Mouse (Mus musculus): ENCODE data around the gene Skor1. TPM values are rescaled to one million over a fixed set of nuclear protein-coding genes. Genes with fewer than 3 reads are reported as not detected.

The Skor1 gene
- total RNA-seq, 2 experiments from 2014 or later = 0.06 to 0.10 TPM

DNA sequence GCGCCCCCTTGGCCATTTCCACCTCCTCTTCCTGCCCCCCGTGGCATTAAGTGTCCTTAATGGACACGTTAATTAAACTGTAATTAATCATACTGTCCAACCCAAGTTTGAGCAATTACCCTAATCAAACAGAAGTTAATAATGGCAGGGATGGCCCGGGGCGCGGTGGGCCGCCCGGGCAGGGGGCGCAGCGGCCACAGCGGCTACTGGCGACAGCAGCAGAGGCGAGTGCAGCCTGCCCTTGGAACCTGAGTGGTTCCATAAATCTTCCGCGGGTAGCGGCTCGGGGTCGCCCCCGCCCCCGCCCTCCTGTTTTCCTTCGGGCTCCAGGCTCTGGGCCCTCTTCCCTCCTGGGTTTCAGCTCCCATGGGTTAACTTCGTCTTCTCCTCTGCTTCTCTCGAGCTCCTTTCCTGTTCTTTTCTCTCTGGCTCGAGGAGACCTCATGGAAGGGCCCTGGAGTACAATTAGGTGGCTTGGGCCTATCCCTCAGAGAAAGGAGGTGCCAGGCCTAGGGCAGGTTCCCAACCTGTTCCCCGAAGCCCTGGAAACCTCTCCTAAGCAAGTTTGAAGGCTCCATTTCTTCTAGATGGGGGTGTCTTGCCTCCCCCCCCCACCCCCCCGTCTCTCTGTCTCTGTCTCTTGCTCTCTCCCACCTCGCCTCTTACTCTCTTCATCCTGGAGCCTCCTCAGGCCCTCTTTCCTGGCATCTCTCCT is 1.5 kb upstream of the Skor1 start:
- DNase-seq (ENCODE audit: low spot score in 2 of 2) = no peak

DNA sequence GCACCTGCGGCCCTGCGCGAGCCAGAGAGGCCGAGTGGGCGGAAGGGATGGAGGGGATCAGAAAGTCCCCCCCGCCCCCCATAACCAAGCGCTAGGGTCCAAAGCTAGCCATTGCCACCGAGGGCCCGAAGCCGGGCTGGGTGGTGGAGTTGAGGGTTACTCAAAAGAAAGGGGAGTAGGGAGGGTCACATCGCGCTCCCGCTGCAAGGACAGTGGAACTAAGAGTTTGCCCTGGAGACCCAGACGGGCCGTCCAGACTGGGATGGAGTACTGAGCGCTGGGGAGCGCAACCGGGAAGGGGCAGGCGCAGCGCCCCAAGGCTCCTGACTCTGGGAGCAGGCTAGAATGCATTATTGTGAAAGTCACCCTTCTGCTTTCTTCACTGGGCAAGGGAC is 608 bp upstream of the Skor1 start:
- DNase-seq (ENCODE audit: low spot score in 2 of 2) = no peak

DNA sequence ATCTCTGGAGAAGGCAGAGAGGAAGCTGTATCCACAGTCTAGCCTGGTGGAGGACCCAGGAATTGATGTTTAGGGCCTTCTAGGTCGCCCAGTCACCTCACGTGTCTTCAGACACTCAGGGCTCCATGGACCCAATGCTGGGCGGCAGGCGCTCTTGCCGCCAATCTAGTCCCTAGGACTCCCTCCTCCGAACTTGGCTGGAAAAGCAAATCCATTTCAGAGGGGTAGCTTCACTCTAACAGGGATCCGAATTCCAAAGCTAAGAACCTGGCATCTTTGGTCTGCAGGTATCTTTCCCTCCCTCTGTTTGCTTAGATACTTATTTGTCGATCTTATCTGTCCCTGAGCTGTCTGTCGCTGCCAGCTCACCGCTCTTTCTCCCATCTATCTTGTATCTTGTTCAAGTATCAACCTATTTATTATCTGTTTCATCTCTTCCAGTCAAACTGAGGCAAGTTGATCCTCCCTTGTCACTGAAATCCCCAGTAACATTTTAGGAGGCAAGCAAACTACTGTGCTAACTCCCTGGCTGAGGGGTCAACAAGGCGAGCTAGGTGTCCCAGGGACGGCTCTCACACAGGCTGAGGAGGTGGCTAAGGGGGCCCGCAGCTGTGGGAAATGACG is 863 bp downstream of the Skor1 start:
- no peak for DNase-seq (ENCODE audit: low spot score in 2 of 2)

DNA sequence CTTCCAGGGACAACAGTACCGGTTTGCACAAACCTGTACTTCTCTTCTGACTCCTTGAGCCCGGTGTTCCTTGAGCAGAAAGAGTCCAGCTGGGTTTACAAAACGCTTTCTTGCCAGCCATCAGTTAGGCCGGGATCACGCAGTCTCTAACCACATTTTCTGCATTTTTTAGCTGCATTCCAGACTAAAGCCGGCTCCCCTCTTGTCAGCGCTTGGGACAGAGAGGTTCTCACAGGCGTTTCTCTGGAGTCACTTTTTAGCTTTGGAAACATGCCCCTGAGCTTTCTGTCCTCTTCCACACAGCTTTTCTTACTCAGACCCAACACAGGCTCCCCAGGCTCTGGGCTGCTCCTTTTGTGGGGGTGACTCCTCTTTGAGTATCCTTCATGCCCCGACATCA is 1.5 kb downstream of the Skor1 start:
- no peak for DNase-seq (ENCODE audit: low spot score in 2 of 2)

DNA sequence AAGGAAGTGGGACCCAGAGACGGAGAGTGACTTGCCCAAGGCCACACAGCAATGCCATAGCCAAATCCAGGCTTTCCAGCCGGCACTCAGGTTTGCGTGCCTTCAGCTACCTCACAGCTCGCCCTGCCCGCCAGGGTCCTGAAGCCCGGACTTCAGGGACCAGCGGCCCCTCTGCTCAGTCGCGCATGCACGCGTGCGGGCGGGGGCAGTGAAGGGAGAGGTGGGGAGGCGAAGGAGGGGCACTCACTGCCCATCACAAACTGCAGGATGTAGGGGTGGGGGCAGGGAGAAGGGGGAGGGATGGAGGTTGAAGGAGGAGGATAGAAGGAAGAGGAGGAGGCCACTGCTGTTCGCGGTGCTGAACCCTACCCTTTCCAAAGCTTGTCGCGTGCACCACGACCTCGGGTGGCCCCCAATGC is 1.9 kb downstream of the Skor1 start:
- DNase-seq (ENCODE audit: low spot score in 2 of 2) = no peak

DNA sequence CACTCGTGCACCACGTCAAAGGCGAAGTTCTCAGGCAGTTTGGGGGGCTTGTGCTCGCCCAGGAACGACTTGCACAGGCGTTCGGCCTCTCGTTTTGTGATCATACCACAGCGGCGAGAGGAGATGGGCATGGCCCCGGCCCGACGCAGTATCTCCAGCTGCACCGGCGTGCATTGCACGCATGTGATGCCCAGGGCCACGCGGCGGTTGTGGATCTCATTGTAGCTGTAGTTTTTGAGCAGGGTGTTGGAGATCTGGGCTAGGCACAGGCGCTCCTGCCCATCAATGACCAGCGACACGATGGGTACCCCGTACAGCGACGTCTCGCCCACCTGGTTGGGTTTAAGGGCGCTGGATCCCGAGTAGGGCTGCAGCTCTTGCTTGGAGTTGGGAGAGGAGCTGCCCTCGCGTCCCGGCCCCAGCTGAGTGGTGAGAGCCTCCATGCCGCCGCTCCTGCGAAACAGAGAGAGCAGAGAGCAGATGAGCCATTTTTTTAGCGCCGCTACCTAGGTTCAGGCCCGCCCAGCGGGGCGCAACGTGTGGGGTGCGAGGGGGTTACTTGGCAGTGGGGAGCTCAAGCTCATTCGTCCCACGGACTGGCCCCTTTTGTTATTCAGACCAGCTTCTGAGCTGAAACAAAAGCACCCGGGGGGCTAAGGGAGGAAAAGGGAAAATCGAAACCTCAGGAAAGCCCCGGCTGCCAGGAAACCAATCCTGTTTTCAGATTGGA is 2.5 kb downstream of the Skor1 start:
- DNase-seq (ENCODE audit: low spot score in 2 of 2) = no peak

DNA sequence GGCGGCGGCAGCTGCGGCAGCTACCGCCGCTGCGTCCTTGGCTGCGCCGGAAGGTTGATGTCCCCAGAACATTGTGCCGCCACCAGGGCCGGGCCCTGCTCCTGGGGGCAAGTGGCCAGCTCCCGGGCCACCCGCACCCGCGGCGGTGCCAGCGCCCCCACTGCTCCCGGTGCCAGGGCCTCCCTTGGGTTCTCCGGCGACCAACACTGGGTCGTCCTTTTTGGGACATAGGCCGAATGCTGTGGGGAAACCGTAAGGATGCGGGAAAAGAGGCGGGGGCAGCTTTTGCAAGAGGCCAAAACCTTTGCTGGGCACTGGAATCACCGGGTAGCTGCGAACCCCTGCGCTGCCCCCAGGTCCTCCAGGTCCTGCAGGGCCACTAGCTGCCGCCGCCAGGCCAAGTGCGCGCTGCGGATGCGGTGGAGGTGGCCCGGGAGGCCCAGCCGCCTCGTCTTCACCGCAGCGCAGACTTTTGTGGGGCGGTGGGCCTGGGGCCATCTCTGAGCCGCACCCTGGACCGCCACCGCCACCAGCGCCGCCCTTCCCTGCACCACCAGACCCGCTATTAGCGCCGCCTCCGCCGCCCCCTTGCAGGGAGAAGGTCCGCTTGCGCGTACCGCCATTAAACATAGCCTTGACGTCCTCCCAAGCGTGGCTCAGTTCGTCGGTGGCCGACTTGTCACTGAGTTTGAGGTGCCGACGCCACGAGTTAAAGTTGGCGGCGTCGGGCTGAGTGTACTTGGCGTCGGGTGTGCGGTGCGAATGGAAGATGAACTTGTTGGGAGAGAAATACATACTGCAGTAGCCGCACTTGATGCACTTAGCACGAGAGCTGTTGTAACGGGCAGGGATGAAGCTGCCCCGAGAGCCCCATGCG is 3.3 kb downstream of the Skor1 start:
- DNase-seq (ENCODE audit: low spot score in 2 of 2) = no peak

DNA sequence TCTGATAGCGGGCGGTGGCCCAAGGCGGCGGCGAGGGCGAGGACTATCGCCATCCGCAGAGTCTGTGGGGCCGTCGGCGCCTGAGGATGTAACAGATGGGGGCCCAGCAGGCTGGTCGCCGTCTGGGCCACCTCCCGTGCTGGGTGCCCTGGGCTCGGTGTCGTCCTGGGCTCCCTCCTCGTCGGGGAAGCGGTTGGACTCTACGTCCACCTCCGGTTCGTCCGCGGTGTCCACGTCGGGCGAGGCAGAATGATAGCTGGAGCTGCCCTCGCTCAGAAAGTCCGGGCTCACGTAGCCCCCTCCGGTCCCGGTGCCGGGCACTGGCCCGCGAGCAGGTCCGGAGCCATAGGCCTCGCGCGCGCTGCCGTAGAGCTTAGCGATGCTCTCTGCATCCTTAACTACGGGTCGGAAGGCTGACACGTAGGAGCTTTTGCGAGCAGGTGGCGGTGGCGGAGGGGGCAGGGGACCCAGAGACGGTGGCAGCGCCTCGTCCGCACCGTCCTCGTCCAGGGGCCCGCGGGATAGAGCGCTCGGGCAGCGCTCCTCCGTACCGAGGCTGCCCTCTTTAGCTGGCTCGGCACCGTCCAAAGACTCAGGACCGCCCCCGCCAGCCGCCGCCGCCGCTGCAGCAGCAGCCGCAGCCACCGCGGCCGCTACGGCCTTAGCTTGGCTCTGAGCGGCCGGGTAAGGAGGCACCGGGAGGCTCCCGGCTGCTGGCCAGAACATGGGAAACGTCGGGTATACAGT is 4.1 kb downstream of the Skor1 start:
- no peak for DNase-seq (ENCODE audit: low spot score in 2 of 2)

DNA sequence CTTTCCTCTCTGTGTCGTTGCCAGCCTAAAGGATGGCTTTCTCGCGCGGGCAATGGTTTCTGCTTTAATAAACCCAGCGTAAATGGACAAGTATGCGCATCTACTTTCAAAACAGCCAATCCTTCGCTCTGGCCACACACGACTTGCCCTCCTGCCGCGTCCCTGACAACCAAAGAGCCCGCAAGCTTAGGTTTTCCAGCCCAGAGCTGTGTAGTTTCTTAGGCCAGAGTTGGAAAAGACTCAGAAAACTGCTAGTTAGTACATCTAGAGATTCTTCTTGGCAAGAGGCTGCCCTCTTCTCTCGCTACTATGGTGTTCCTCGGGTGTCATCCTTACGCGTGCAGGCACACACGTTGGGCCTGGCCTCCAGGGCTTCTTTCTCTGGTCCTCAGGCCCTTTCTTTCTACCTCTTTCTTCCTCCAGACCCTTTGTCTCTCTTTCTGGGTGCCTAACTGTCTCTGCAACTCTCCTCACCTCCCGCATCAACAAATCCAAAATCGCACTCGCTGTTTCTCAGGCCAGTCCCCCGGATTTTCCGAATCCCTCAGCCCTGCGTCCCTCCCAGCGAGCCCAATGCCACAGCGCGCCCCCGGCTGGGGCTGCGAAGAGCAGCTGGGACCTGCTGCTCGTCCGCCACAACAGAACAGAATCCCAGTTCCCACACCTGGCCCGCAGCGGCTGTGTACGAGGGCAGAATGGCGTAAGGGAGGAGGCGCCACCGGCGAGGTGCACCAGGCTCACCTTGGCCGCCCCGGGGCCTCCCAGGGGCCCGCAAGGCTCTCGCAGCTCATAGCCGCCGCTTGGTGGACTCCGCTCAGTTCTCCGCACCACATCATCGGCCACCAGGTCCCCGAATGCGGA is 4.9 kb downstream of the Skor1 start:
- DNase-seq (ENCODE audit: low spot score in 2 of 2) = no peak

DNA sequence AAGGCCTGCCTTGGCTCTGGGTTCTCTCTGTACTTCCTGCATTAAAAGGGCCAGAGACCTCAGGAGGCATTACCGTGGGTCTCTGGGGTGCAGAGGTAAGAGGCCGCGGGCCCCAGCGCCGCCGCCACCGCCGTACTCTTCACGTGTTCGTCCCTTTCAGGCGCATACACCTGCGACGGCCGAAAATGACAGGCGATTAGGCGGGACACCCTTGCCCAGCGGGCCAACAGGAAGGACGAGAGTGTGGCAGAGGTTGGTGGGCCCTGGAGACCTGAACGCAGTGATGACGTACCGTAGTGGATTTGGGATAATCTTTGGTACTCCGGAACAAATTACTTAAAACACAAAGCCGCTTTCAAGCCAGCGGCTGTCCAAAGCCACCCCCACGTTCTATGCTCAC is 5.5 kb downstream of the Skor1 start:
- no peak for DNase-seq (ENCODE audit: low spot score in 2 of 2)

DNA sequence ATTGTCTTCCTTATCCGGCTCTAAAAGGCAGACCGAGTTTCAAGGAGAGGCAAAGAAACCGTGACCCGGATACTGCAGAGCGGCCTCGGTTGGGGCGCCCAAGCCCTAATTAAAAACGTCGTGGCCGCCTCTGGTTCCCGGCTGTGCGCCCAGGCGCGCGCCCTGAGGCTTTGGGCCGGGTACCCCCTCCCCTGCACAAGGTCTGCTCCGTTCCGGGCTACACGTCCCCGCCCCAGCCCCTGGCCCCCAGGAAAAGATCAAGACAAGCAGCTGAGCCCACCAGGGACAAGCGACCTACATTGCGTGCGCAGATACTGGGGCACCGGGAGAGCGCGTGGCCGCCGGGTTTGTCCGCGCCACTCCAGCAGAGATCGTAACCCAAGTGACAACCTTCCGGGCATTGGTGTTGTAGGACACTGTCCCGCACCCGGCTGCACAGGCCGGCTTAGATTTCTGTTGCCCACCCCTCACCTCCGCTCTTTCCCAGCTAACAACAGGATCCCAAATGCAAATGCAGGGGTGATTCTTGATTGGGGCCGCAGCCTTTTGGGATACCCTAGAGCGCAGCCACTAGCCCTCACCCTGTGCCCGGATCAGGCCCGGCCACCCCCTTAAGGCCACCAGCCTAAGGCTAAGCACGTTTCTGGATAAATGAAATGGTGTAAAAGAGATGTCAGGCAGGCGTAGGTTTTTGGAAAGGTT is 6.3 kb downstream of the Skor1 start:
- DNase-seq (ENCODE audit: low spot score in 2 of 2) = no peak

DNA sequence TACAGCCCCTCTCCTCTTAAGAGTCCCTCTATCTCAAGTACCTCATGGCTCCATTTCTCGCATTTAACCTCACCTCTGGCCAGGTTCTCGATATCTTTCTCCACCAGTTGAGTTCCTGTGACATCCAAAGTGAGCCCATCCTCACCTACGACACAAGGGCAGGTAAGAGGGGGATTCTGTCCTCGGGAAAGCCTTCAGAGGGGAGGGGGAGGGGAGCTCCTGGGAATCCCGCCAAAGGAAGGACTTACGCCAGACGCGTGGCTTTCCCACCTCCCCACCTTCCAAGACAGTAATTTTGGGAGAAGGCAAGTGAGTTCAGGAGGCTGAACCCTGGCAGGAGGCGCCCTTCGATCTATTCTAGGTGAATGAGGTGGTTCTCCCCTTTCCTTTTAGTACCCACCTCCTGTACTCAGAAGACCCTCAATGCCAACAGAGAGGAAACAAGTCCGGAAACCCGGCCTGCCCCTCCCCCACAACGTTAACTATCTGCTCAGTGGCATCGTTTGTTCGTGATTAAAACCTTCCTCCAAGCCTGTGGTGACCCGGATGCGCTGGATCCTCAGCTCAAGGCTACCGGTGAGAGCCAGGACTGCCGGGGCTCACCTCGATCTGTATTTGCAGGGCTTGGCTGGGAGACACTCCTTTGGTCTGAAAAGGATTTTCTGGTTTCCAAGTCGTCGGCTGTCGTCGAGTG is 7.0 kb downstream of the Skor1 start:
- no peak for DNase-seq (ENCODE audit: low spot score in 2 of 2)

DNA sequence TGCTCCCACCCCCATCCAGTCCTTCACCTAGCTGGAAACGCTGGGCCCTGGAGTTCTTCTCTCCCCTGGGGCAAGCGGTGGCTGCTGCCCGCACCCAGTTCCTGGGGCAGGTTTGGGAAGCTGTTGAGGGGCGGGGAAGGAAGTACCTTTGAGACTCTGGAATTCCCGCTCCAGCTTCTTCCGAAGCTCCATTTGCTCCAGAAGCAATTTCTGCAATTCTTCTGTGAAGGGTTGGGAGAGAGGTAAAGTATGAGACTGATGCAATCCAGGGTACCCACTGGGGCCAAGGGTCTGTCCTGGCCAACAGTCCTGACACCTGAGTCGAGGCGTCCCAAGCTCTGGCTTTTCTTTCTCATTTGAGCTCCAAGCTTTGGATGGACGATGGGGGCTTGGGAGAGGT is 8.6 kb downstream of the Skor1 start:
- DNase-seq (ENCODE audit: low spot score in 2 of 2) = no peak

DNA sequence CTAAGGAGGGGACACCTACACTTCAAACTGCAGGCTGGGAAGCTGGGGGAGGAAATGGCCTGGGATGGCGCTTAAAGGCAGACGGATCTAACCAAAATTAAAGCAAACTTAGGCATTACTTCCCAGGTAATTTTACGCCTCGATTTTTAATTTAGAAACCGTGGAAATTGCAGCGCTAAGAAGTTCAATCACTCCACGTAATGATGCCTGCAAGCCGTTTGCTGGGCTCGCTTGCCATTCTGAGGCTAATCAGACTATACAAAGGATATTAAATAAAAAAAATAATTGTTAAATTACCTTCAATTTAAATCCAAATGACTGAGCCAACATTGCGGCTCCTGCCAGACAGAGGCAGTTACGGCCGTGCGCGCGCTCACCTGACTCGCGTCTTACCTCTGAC is 9.1 kb downstream of the Skor1 start:
- no peak for DNase-seq (ENCODE audit: low spot score in 2 of 2)

DNA sequence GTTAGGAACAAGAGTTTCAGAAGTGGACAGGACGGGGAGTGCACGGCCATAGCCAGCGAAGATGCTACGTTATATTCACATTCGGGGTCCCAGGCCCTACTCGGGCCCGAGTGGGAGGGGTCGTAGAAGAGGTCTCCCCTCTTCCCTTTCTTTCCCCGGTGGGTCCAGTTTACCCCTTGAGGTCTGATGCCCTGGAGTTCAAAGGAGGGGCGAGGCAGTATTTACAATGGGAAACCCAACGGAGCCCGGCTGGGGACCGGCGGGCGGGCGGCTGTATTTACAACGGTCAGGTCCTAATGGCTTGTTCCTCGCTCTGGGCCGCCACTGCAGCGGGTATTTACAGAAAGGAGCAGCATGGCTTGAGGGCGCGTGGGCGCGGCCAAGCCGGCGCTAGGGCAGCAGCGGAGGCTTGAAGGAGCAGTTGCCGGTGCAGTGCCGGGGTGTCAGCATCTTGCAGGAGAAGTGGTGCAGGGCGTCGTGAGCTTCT is 10.2 kb downstream of the Skor1 start:
- DNase-seq (ENCODE audit: low spot score in 2 of 2) = no peak

DNA sequence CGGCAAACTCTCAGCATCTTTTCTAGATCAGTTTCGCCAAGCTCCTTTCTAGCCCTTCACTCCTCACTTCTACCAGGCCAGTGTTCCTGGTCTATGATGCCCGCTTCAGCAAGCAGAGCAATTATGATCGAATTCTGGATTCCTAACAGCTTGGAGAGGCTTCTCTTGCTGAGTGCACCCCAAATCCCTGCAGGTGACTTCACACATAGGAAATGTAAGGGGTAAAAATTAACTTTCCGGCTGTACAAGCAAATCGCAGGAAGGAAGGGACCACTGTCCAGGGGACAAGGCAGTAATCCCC is 11.2 kb downstream of the Skor1 start:
- no peak for DNase-seq (ENCODE audit: low spot score in 2 of 2)

DNA sequence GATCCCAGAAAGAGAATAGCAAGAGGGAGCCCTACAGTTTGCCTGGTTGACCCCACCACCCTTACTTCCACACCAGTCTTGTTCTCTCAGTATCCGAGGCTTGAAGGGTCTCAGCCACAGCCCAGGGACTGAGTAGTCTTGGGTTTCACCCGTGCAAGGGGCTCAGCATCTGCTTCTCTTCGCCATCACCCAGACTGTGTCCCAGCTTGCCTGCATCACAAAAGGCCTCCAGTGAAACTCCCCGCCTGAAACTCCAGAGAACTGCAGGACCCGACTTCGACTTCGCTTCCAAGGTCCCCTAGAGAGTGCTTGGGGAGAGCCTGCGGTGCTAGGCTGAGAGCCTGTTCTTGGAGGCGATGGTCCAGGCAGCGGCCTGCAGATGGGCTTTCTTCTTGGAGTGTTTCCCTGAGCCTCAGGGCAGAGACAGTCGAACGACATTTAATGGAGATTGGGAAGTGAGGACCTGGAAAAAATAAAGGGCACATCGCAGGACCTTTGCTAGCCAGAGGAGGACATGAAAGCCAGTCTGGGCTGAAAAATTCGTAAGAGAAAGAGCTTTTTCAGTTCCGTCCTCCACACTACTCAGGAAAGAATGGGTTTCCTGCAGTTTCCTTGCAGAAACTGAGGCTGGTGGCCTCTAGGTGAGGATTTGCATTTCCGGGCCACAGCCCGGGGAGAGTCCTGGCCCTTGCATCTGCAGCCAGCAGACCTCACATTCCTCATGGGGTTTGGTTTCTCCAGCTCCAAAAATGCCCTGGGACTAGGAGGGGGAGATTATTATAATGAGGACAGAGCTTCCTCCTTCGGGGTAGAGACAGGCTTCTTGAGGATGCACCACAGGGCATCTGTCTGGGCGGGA is 11.8 kb downstream of the Skor1 start:
- no peak for DNase-seq (ENCODE audit: low spot score in 2 of 2)

DNA sequence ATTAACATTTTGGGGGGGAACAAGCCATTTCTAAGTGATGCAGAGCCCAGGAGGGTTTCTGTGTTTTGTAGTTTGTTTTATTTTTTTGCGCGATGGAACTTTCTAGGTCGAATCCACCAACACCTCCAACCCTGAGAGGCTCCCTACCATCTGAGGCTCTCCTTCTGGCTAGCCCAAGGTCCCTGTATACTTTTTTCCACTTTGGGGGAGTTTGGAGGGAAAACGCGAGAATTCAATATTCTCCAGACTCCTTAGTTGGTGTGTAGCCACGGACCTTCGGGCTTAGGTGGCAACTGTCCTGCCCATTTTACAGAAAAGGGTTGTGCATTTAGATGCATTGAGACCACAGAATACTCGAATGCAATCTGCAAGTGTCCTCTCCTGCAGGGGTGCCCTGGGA is 12.5 kb downstream of the Skor1 start:
- DNase-seq (ENCODE audit: low spot score in 2 of 2) = no peak

Data from adrenal gland, adult 18-20 months (tissue).